Mouse (Mus musculus): ENCODE measurements around the gene Traf6. TPM values are rescaled to one million over a fixed set of nuclear protein-coding genes. Genes with fewer than 3 reads are reported as not detected.
"Not testable (repeated sequence)": the region's sequence is repeated elsewhere in the genome, so short reads cannot be mapped to it uniquely, and the experiment has no call there.

Traf6 gene
- polyA plus RNA-seq, 1 experiment from 2014 or later: 2.8 TPM

DNA sequence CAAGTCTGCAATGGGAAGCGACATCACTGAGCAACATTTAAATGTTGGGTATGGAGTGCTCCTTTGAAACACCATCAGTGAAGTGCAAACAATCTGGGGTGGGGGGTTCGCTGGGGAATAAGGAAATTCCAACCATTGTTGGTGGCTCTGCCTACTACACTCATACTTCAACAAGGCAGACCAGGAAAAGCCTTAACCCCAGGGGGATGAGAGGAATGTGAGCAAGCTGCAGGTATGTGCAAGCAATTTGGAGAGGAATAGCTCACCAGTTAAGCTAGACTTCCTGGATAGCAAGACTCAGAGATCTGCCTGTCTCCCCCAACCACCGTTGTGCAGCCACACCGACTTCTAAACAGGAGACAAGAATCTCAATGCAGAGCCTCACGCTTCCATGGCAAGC, 61.7 kb downstream of the Traf6 start:
- H3K4me3 ChIP-seq (ENCODE audit: low read depth, low read length): no peak overlapping the region
- no peak overlapping the region for H3K27ac ChIP-seq (ENCODE audit: low read depth)
- H3K9ac ChIP-seq (replicated peaks): no peak overlapping the region
- H3K4me1 ChIP-seq (ENCODE audit: insufficient read depth): no peaks in the 10 kb centered on the region
- H3K9me3 ChIP-seq (ENCODE audit: low read length): no peaks in the 10 kb centered on the region
- H3K36me3 ChIP-seq (replicated peaks; ENCODE audit: insufficient read depth, low read length): no peaks in the 10 kb centered on the region
- no peak for ATAC-seq
- no peak for TF ChIP-seq EP300 (IDR thresholded peaks at IDR 0.05; ENCODE audit: low read depth)
- no peak for TF ChIP-seq CTCF (IDR thresholded peaks at IDR 0.05; ENCODE audit: low read depth)
- H3K4me2 ChIP-seq (ENCODE audit: low read depth, low read length): no peak overlapping the region
- 63% methylated on average over 5 of the region's 5 CpGs for WGBS (ENCODE audit: insufficient replicate concordance)
- H3K27me3 ChIP-seq (ENCODE audit: insufficient read depth, low read length): no peaks in the 10 kb centered on the region
- DNase-seq: no peak

- no peak overlapping the region for H3K4me2 ChIP-seq (ENCODE audit: low read depth, low read length)
- H3K4me1 ChIP-seq (ENCODE audit: insufficient read depth): no peaks in the 10 kb centered on the region
- no peak overlapping the region for H3K4me3 ChIP-seq (ENCODE audit: low read depth, low read length)
- H3K27me3 ChIP-seq (ENCODE audit: insufficient read depth, low read length): no peaks in the 10 kb centered on the region
- no peaks in the 10 kb centered on the region for H3K9me3 ChIP-seq (ENCODE audit: low read length)
- ATAC-seq (no peak), DNase-seq (no peak)
- H3K9ac ChIP-seq (replicated peaks): no peak overlapping the region
- no peaks in the 10 kb centered on the region for H3K36me3 ChIP-seq (replicated peaks; ENCODE audit: insufficient read depth, low read length)
- no peak overlapping the region for H3K27ac ChIP-seq (ENCODE audit: low read depth)
- 57% methylated on average over 8 of the region's 8 CpGs for WGBS (ENCODE audit: insufficient replicate concordance)
- TF ChIP-seq EP300 (IDR thresholded peaks at IDR 0.05; ENCODE audit: low read depth) (no peak), CTCF (IDR thresholded peaks at IDR 0.05; ENCODE audit: low read depth) (no peak)
Measured at GRCm38 (mm10) chr2:101741653-101742052, 63.4 kb downstream of the Traf6 start.

DNA sequence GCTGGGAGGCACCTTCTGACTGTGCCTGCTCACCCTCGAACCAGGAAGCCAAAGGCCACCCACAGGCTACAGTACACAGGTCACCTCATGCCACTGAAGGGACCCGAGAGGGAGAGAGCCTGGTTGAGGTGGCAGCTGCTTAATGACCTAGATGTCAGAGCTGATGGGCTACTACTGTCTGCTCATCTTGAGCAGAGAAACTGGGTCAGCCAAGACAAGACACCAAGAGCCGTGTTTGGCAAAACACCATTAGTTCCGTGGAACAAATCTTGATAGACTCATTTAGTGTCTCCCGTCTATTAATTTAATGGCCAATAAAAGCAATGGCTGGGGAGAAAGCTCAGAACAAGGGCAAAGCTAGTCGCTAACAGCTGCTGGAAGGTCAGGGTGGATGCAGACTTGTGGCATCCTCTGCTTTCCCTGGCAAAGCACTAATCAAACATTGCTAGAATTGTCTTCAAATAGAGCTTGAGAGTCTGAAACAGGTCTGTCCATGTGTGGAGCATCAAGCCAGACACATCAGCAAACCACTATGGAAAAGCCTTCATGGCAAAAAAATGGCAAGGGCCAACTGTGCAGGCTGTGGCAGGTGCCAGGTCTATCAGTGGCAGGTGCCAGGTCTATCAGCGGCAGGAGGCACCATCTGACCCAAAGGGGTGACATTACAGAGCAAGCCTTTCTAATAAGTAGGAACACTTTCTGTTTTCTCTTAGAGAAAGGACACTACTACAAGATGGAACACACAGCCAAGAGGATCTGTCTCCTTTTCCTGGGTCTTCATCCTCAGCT, 64.0 kb downstream of the Traf6 start:
- Histone ChIP-seq H3K36me3 (replicated peaks; ENCODE audit: insufficient read depth, low read length) (no peaks in the 10 kb centered on the region), H3K4me3 (ENCODE audit: low read depth, low read length) (no peak overlapping the region), H3K27ac (ENCODE audit: low read depth) (no peak overlapping the region), H3K4me1 (ENCODE audit: insufficient read depth) (no peaks in the 10 kb centered on the region), H3K27me3 (ENCODE audit: insufficient read depth, low read length) (no peaks in the 10 kb centered on the region), H3K9ac (replicated peaks) (no peak overlapping the region), H3K4me2 (ENCODE audit: low read depth, low read length) (no peak overlapping the region), H3K9me3 (ENCODE audit: low read length) (no peaks in the 10 kb centered on the region)
- ATAC-seq (no peak), DNase-seq (no peak)
- 77% methylated on average over 7 of the region's 7 CpGs for WGBS (ENCODE audit: insufficient replicate concordance)
- TF ChIP-seq CTCF (IDR thresholded peaks at IDR 0.05; ENCODE audit: low read depth) (no peak), EP300 (IDR thresholded peaks at IDR 0.05; ENCODE audit: low read depth) (no peak)

DNA sequence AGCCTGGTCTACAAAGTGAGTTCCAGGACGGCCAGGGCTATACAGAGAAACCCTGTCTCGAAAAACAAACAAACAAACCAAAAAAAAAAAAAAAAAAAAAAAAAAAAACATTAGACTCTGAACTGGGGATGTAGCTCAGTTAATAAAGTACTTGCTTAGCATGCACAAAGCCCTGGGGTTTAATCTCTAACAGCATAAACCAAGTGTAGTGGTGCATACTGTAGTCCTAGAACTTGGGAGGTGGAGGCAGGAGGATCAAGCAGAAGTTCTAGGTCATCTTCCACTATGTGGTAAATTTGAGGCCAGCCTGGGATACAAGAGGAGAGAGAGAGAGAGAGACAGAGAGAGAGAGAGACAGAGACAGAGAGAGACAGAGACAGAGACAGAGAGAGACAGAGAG, 67.4 kb downstream of the Traf6 start:
- H3K9me3 ChIP-seq (ENCODE audit: low read length); H3K4me3 ChIP-seq (ENCODE audit: low read depth, low read length); H3K4me1 ChIP-seq (ENCODE audit: insufficient read depth); H3K9ac ChIP-seq (replicated peaks); H3K27me3 ChIP-seq (ENCODE audit: insufficient read depth, low read length); ATAC-seq; H3K27ac ChIP-seq (ENCODE audit: low read depth); DNase-seq; H3K4me2 ChIP-seq (ENCODE audit: low read depth, low read length); H3K36me3 ChIP-seq (replicated peaks; ENCODE audit: insufficient read depth, low read length): not testable (repeated sequence)
- WGBS (ENCODE audit: insufficient replicate concordance): 61% methylated on average over 2 of the region's 2 CpGs

GRCm38 (mm10) chr2:101746537-101746936, 68.3 kb downstream of the Traf6 start:
- TF ChIP-seq EP300 (IDR thresholded peaks at IDR 0.05; ENCODE audit: low read depth): no peak
- TF ChIP-seq CTCF (IDR thresholded peaks at IDR 0.05; ENCODE audit: low read depth): no peak
- Histone ChIP-seq H3K27ac (ENCODE audit: low read depth) (no peak overlapping the region), H3K4me3 (ENCODE audit: low read depth, low read length) (no peak overlapping the region), H3K9me3 (ENCODE audit: low read length) (no peaks in the 10 kb centered on the region), H3K9ac (replicated peaks) (no peak overlapping the region), H3K4me1 (ENCODE audit: insufficient read depth) (no peaks in the 10 kb centered on the region), H3K36me3 (replicated peaks; ENCODE audit: insufficient read depth, low read length) (no peaks in the 10 kb centered on the region; the same call in 1 of the 2 replicates), H3K27me3 (ENCODE audit: insufficient read depth, low read length) (no peaks in the 10 kb centered on the region), H3K4me2 (ENCODE audit: low read depth, low read length) (no peak overlapping the region)
- no peak for DNase-seq
- WGBS (ENCODE audit: insufficient replicate concordance): 84% methylated on average over 7 of the region's 7 CpGs
- ATAC-seq: no peak

Other genes starting within 250 kb of the Traf6 start
- 1.1 and 1.4 TPM in 2 replicates for gene Rag2, start 53.7 kb upstream of the Traf6 start, polyA plus RNA-seq (2015; fragmentation: Nextera tagmentation; extraction: Ambion mirVana)
- 0.95 and 1.1 TPM in 2 replicates for gene Rag1, start 28.9 kb upstream of the Traf6 start, polyA plus RNA-seq (2015; fragmentation: Nextera tagmentation; extraction: Ambion mirVana)
- gene B230118H07Rik, start 28.9 kb upstream of the Traf6 start, polyA plus RNA-seq (2015; fragmentation: Nextera tagmentation; extraction: Ambion mirVana): 15.1 and 18.5 TPM in 2 replicates
- gene Prr5l, start 204.6 kb downstream of the Traf6 start, polyA plus RNA-seq (2015; fragmentation: Nextera tagmentation; extraction: Ambion mirVana): 2.9 and 4.0 TPM in 2 replicates
- gene Commd9, start 207.8 kb downstream of the Traf6 start, polyA plus RNA-seq (2015; fragmentation: Nextera tagmentation; extraction: Ambion mirVana): 20.6 and 23.6 TPM in 2 replicates